Mouse (Mus musculus): ENCODE results near the gene Gstcd. TPM values are rescaled to one million over a fixed set of nuclear protein-coding genes. Genes with fewer than 3 reads are reported as not detected.

The Gstcd gene
- polyA plus RNA-seq (2014; fragmentation: Illumina TruSeq; extraction: RNeasy Lipid Tissue Mini Kit (QIAGEN cat#74804)): 27.5 TPM

GRCm38 (mm10) chr3:133091664-133092273 is at the start of gene Gstcd, which contains the start of gene Ints12:
Gstcd (minus strand) TSS chr3:133092033.
Ints12 (plus strand) TSS chr3:133091840.

GRCm38 (mm10) chr3:132949791-132950528 is 141.9 kb downstream of the Gstcd start, which contains the start of gene Npnt:
Npnt (minus strand) TSS chr3:132950291.

Other genes with a start within 250 kb of the Gstcd start
- 29.7 TPM for gene Npnt, start 141.7 kb downstream of the Gstcd start, polyA plus RNA-seq (2014; fragmentation: Illumina TruSeq; extraction: RNeasy Lipid Tissue Mini Kit (QIAGEN cat#74804))
- gene Ints12, start 193 bp downstream of the Gstcd start, polyA plus RNA-seq (2014; fragmentation: Illumina TruSeq; extraction: RNeasy Lipid Tissue Mini Kit (QIAGEN cat#74804)): 35.8 TPM
- 2.0 TPM for gene Arhgef38, start 142.9 kb upstream of the Gstcd start, polyA plus RNA-seq (2014; fragmentation: Illumina TruSeq; extraction: RNeasy Lipid Tissue Mini Kit (QIAGEN cat#74804))
- gene Ppa2, start 218.1 kb upstream of the Gstcd start, polyA plus RNA-seq (2014; fragmentation: Illumina TruSeq; extraction: RNeasy Lipid Tissue Mini Kit (QIAGEN cat#74804)): 120 TPM